Mouse (Mus musculus) MEL (cell line): ENCODE measurements around the gene Nup88.

Experiments
- CHD2 ChIP-seq: IDR thresholded peaks from 2 replicates; pipeline ENCODE4 v1.6.1; 2011; ENCODE audit warnings: low read length, improper control_type of control experiment
- CTCF ChIP-seq, 3 experiments: IDR thresholded peaks in 2 of 3; conservative IDR thresholded peaks in 1 of 3; 2 replicates each; pipeline ENCODE4 v1.5.1; 2011 to 2012; ENCODE audit warnings: low read length in 3 of 3, low read depth in 2 of 3, mild to moderate bottlenecking in 2 of 3, improper control_type of control experiment in 1 of 3, inconsistent platforms in 1 of 3, mixed read lengths in 1 of 3, moderate library complexity in 1 of 3; ENCODE audit not compliant: control insufficient read depth in 1 of 3, insufficient read depth in 1 of 3, poor library complexity in 1 of 3, severe bottlenecking in 1 of 3
- GABPA ChIP-seq: IDR thresholded peaks from 2 replicates; pipeline ENCODE4 v1.6.1; 2012; ENCODE audit warnings: low read depth, mild to moderate bottlenecking, inconsistent platforms, low read length, improper control_type of control experiment, moderate library complexity
- GATA1 ChIP-seq: IDR thresholded peaks from 2 replicates; pipeline ENCODE4 v1.6.1; 2011; ENCODE audit warnings: low read depth, low read length, improper control_type of control experiment
- MAX ChIP-seq: IDR thresholded peaks from 2 replicates; pipeline ENCODE4 v1.6.1; 2011; ENCODE audit warnings: low read length, improper control_type of control experiment
- MEF2A ChIP-seq: IDR thresholded peaks from 2 replicates; pipeline ENCODE4 v1.6.1; 2014; ENCODE audit warnings: low read depth, mild to moderate bottlenecking, inconsistent platforms, low read length, improper control_type of control experiment; ENCODE audit not compliant: poor library complexity, insufficient replicate concordance, severe bottlenecking; ENCODE audit errors: extremely low read depth
- POLR2A ChIP-seq, 2 experiments: IDR thresholded peaks; 2 replicates each; pipeline ENCODE4 v1.6.1; 2011 to 2012; ENCODE audit warnings: low read length in 2 of 2, mild to moderate bottlenecking in 2 of 2, control low read depth in 1 of 2, improper control_type of control experiment in 1 of 2, low read depth in 1 of 2, moderate library complexity in 1 of 2; ENCODE audit not compliant: control insufficient read depth in 1 of 2, insufficient read depth in 1 of 2, poor library complexity in 1 of 2
- RAD21 ChIP-seq: IDR thresholded peaks from 2 replicates; pipeline ENCODE4 v1.6.1; 2011; ENCODE audit warnings: mild to moderate bottlenecking, low read depth, low read length, improper control_type of control experiment
- USF1 ChIP-seq: IDR thresholded peaks from 2 replicates; pipeline ENCODE4 v1.6.1; 2014; ENCODE audit warnings: low read depth, mild to moderate bottlenecking, inconsistent platforms, low read length, improper control_type of control experiment, moderate library complexity
- ZNF384 ChIP-seq: IDR thresholded peaks from 2 replicates; pipeline ENCODE4 v1.6.1; 2012; ENCODE audit warnings: low read depth, mild to moderate bottlenecking, inconsistent platforms, low read length, improper control_type of control experiment

DNA sequence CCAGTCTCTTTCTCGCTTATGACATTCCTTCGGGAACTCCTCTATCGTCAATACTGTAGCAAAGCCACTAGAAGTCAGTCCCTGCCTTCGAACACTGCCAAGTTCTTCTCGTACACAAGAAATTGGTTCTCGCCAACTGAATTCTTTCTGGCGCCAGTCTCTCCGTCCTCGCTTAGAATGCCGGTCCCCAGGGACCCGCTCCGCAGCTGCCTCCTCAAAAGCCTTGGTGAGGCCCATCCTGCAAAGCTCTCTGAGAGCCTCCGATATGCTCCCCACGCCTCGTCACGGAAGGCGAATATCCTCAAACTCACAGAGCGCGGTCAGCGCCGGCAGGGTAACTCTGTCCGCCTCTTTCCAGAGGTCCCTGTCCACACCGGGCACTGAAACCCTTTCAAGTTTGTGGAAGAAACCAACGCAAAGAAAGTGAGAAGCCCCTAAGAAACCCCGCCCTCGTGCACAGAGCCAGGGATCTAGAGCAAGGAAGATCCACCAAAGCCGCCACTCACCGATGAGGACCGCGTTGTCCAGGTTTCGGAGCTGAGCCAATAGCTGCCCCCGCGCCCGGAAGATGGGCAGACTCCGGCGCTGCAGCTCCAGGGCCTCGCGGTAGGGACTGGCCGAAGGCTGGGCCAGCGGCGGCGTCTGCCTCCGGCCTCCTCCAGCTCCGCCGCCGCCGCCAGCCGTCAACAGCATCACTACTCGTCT lies 34.0 kb upstream of the Nup88 start:
- TF ChIP-seq RAD21 (no peak), GABPA (no peak), MAX (no peak), POLR2A (IDR thresholded peaks at IDR 0.05; ENCODE audit: control insufficient read depth in 1 of 2, insufficient read depth in 1 of 2, low read depth in 1 of 2, low read length in 2 of 2, poor library complexity in 1 of 2) (no peak), USF1 (no peak), MEF2A (no peak), CTCF (IDR thresholded peaks at IDR 0.05 in 2 of 3, conservative IDR thresholded peaks at IDR 0.05 in 1 of 3; ENCODE audit: control insufficient read depth in 1 of 3, insufficient read depth in 1 of 3, low read depth in 2 of 3, low read length in 3 of 3, poor library complexity in 1 of 3, severe bottlenecking in 1 of 3) (no peak), ZNF384 (no peak), GATA1 (no peak), CHD2 (no peak)
